Mouse (Mus musculus): Measurements from ENCODE around the gene Atp9a. TPM values are rescaled to one million over a fixed set of nuclear protein-coding genes. Genes with fewer than 3 reads are reported as not detected.

Atp9a gene
- polyA plus RNA-seq, 1 experiment from 2014 or later = 4.0 TPM

- no peak for ATAC-seq (ENCODE audit: low read depth)
- H3K27ac ChIP-seq (ENCODE audit: low read length) = no peak overlapping the region
- no peak overlapping the region for H3K4me3 ChIP-seq (ENCODE audit: low read depth, low read length)
- H3K4me1 ChIP-seq (ENCODE audit: control insufficient read depth, low read depth, low read length) = peaks cover 4% of the 10 kb centered on the region
- no peak overlapping the region for H3K4me2 ChIP-seq (ENCODE audit: low read depth, low read length)
- no peaks in the 10 kb centered on the region for H3K36me3 ChIP-seq (ENCODE audit: control insufficient read depth, insufficient read depth)
- H3K9me3 ChIP-seq (replicated peaks; ENCODE audit: control insufficient read depth, low read length) = no peaks in the 10 kb centered on the region
- H3K27me3 ChIP-seq (ENCODE audit: control insufficient read depth, insufficient read depth, low read depth, low read length) = peaks cover 19% of the 10 kb centered on the region
- 65% methylated on average over 6 of the region's 6 CpGs for WGBS (ENCODE audit: insufficient replicate concordance)
- H3K9ac ChIP-seq (ENCODE audit: low read depth, low read length) = no peak overlapping the region
Observed at GRCm38 (mm10) chr2:168593676-168594075, 148.5 kb downstream of the Atp9a start.

- H3K4me1 ChIP-seq (ENCODE audit: control insufficient read depth, low read depth, low read length) = peaks cover 4% of the 10 kb centered on the region
- H3K27ac ChIP-seq (ENCODE audit: low read length) = no peak overlapping the region
- peaks cover 22% of the 10 kb centered on the region for H3K27me3 ChIP-seq (ENCODE audit: control insufficient read depth, insufficient read depth, low read depth, low read length)
- 61% methylated on average over 5 of the region's 5 CpGs for WGBS (ENCODE audit: insufficient replicate concordance)
- no peaks in the 10 kb centered on the region for H3K9me3 ChIP-seq (replicated peaks; ENCODE audit: control insufficient read depth, low read length)
- ATAC-seq (ENCODE audit: low read depth) = no peak
- no peak overlapping the region for H3K9ac ChIP-seq (ENCODE audit: low read depth, low read length)
- H3K36me3 ChIP-seq (ENCODE audit: control insufficient read depth, insufficient read depth) = no peaks in the 10 kb centered on the region
- H3K4me3 ChIP-seq (ENCODE audit: low read depth, low read length) = no peak overlapping the region
- no peak overlapping the region for H3K4me2 ChIP-seq (ENCODE audit: low read depth, low read length)
Observed at GRCm38 (mm10) chr2:168593004-168593403, 149.2 kb downstream of the Atp9a start.

DNA sequence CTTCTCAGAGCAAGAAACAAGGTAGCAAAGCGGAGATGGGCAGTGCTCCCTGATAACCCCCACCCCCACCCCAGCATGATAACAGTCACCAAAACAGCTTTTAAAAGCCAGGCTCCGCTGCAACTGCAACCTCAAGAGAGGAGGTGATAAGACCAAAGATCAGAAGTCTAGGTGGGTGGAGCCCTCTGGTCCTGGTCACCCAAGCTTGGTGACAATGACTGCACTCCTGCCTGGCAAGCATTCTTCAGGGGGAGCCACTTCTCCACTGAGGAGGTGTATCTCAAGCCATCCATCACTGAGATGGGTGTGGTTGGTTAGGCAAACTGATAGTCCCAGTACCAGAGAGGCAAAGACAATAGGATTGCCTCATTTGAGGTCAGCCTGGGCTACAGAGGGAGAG, 151.1 kb downstream of the Atp9a start:
- no peak overlapping the region for H3K4me2 ChIP-seq (ENCODE audit: low read depth, low read length)
- 20% methylated on average over 2 of the region's 2 CpGs for WGBS (ENCODE audit: insufficient replicate concordance)

GRCm38 (mm10) chr2:168590556-168590955, 151.7 kb downstream of the Atp9a start:
- H3K36me3 ChIP-seq (ENCODE audit: control insufficient read depth, insufficient read depth) = no peaks in the 10 kb centered on the region
- no peaks in the 10 kb centered on the region for H3K9me3 ChIP-seq (replicated peaks; ENCODE audit: control insufficient read depth, low read length)
- H3K4me2 ChIP-seq (ENCODE audit: low read depth, low read length) = peak overlapping the region; percentile 28
- peak overlapping the region; percentile 28 for H3K4me3 ChIP-seq (ENCODE audit: low read depth, low read length)
- 0 out of 2 replicates have a peak, but pooled peaks have one; percentile 12 for ATAC-seq (ENCODE audit: low read depth)
- no peak overlapping the region for H3K27ac ChIP-seq (ENCODE audit: low read length)
- no peak overlapping the region for H3K9ac ChIP-seq (ENCODE audit: low read depth, low read length)
- 10% methylated on average over 10 of the region's 10 CpGs for WGBS (ENCODE audit: insufficient replicate concordance)
- H3K27me3 ChIP-seq (ENCODE audit: control insufficient read depth, insufficient read depth, low read depth, low read length) = peaks cover 22% of the 10 kb centered on the region
- H3K4me1 ChIP-seq (ENCODE audit: control insufficient read depth, low read depth, low read length) = peaks cover 4% of the 10 kb centered on the region

More for the DNA sequence above, 151.1 kb downstream of the Atp9a start:
- Histone ChIP-seq H3K4me1 (ENCODE audit: control insufficient read depth, low read depth, low read length) (peaks cover 4% of the 10 kb centered on the region), H3K9me3 (replicated peaks; ENCODE audit: control insufficient read depth, low read length) (no peaks in the 10 kb centered on the region), H3K9ac (ENCODE audit: low read depth, low read length) (no peak overlapping the region), H3K27ac (ENCODE audit: low read length) (no peak overlapping the region), H3K4me3 (ENCODE audit: low read depth, low read length) (no peak overlapping the region), H3K27me3 (ENCODE audit: control insufficient read depth, insufficient read depth, low read depth, low read length) (peaks cover 22% of the 10 kb centered on the region), H3K36me3 (ENCODE audit: control insufficient read depth, insufficient read depth) (no peaks in the 10 kb centered on the region)
- no peak for ATAC-seq (ENCODE audit: low read depth)

- Histone ChIP-seq H3K27me3 (ENCODE audit: control insufficient read depth, insufficient read depth, low read depth, low read length) (peaks cover 22% of the 10 kb centered on the region), H3K27ac (ENCODE audit: low read length) (no peak overlapping the region), H3K4me3 (ENCODE audit: low read depth, low read length) (peak overlapping the region; percentile 28), H3K4me2 (ENCODE audit: low read depth, low read length) (peak overlapping the region; percentile 28), H3K36me3 (ENCODE audit: control insufficient read depth, insufficient read depth) (no peaks in the 10 kb centered on the region), H3K9ac (ENCODE audit: low read depth, low read length) (no peak overlapping the region; the same call in 1 of the 2 replicates), H3K4me1 (ENCODE audit: control insufficient read depth, low read depth, low read length) (peaks cover 4% of the 10 kb centered on the region), H3K9me3 (replicated peaks; ENCODE audit: control insufficient read depth, low read length) (no peaks in the 10 kb centered on the region)
- WGBS (ENCODE audit: insufficient replicate concordance) = under 1% methylated on average over 29 of the region's 38 CpGs
- ATAC-seq (ENCODE audit: low read depth) = peak; percentile 72
Observed at GRCm38 (mm10) chr2:168590168-168590551, 152.0 kb downstream of the Atp9a start.

DNA sequence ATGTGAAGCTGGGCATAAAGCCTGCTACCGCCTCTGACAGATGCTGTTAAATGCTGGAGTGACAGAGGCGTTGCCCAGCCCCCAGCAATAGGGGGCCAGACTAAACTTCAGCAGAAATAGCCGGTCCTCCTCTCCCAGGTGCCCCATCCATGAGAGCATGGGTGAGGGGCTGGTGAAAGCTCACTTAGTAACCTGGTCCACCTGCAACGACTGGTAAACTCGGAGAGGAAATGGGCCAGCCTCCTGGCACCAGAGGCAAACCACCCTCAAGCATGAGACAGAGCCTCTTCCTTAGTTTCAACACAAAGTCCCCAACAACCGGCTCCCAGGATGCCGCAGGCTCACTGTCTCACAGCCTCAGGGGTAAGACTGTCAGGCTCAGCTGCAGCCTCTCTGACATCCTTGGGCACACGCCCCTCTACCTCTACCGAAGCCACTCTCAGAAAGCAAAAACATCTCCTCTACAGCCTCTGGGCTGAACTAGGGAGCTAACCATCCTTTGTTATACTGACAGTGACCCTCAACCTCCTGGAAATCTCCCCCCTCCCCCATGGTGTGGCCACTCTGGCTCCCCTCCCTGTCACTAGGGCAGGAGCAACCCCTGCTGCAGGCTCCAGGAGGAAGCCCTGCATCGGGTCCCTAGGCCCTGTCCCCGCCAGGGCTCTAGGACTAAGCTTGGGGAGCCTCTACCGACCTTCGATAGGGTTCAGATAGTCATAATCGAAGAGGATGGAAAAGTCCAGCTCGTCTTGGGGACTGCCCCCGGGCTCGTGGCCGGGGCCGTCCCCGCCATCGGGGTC, 152.6 kb downstream of the Atp9a start:
- H3K4me2 ChIP-seq (ENCODE audit: low read depth, low read length) = peak overlapping the region; percentile 28
- 5% methylated on average over 21 of the region's 21 CpGs for WGBS (ENCODE audit: insufficient replicate concordance)
- H3K27me3 ChIP-seq (ENCODE audit: control insufficient read depth, insufficient read depth, low read depth, low read length) = peaks cover 22% of the 10 kb centered on the region
- ATAC-seq (ENCODE audit: low read depth) = peak; percentile 36; the same call in 1 of the 2 replicates
- no peak overlapping the region for H3K27ac ChIP-seq (ENCODE audit: low read length)
- no peak overlapping the region; the same call in 1 of the 2 replicates for H3K9ac ChIP-seq (ENCODE audit: low read depth, low read length)
- no peaks in the 10 kb centered on the region for H3K9me3 ChIP-seq (replicated peaks; ENCODE audit: control insufficient read depth, low read length)
- no peaks in the 10 kb centered on the region for H3K36me3 ChIP-seq (ENCODE audit: control insufficient read depth, insufficient read depth)
- peak overlapping the region; percentile 28 for H3K4me3 ChIP-seq (ENCODE audit: low read depth, low read length)
- H3K4me1 ChIP-seq (ENCODE audit: control insufficient read depth, low read depth, low read length) = peaks cover 4% of the 10 kb centered on the region

DNA sequence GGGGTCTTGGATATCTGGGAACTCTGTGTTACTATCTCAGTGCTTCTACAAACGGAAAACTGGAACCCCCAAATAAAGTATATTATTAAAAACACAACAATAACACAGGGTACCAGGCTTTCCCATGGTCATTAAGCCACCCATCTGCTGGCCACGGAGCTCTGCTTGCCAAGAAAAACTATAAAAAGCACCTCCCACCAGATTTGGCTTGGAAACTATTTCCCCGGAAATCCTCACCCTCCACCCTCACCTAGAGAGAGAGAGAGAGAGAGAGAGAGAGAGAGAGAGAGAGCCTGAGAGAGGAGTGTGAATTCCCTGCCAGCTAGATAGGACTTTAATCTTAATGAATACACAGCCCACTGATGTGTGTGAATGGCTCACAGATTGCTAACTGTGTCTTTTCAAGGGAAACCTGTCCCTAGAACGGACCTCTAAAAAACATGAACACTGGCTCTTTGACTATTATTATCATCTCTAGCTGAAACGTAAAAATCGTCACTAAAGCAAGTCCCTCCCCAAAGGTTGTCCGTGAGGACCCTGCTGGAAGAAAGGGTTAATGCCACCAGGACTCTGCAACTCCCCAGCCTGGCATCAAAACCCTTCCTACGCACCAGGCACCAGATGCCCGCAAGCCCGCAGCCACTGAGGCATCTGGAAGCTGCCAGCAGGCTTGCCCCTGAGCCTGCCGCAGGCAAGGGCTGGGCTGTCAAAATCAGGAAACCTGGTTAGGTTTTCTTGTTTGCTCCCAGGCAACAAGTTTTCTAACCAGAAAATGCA, 153.4 kb downstream of the Atp9a start:
- Histone ChIP-seq H3K4me3 (ENCODE audit: low read depth, low read length) (no peak overlapping the region), H3K9ac (ENCODE audit: low read depth, low read length) (no peak overlapping the region), H3K27ac (ENCODE audit: low read length) (no peak overlapping the region), H3K4me1 (ENCODE audit: control insufficient read depth, low read depth, low read length) (peaks cover 4% of the 10 kb centered on the region), H3K36me3 (ENCODE audit: control insufficient read depth, insufficient read depth) (no peaks in the 10 kb centered on the region), H3K9me3 (replicated peaks; ENCODE audit: control insufficient read depth, low read length) (no peaks in the 10 kb centered on the region), H3K27me3 (ENCODE audit: control insufficient read depth, insufficient read depth, low read depth, low read length) (peaks cover 22% of the 10 kb centered on the region), H3K4me2 (ENCODE audit: low read depth, low read length) (no peak overlapping the region)
- 42% methylated on average over 11 of the region's 11 CpGs for WGBS (ENCODE audit: insufficient replicate concordance)
- ATAC-seq (ENCODE audit: low read depth) = no peak

DNA sequence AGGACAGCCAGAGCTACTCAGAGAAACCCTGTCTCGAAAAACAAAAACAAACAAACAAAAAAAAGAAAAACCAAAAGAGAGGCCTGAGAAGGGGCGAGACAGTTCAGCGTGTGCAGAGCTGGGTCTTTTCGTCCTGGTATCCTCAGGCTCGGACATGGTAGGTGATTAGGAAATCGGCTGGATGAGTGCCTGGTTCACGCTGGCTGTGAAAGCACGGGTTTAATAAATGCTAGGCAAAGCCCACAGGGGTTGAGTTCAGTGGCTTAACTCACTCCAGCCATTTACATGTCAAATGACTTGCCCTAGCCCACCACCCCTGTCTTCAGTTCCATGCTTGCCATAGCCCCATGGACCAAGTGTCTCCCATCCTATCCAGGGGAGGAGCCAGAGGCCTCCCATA, 155.1 kb downstream of the Atp9a start:
- WGBS (ENCODE audit: insufficient replicate concordance) = 72% methylated on average over 8 of the region's 8 CpGs
- no peak overlapping the region for H3K4me2 ChIP-seq (ENCODE audit: low read depth, low read length)
- H3K4me1 ChIP-seq (ENCODE audit: control insufficient read depth, low read depth, low read length) = peaks cover 4% of the 10 kb centered on the region
- ATAC-seq (ENCODE audit: low read depth) = no peak
- H3K36me3 ChIP-seq (ENCODE audit: control insufficient read depth, insufficient read depth) = no peaks in the 10 kb centered on the region
- no peak overlapping the region for H3K4me3 ChIP-seq (ENCODE audit: low read depth, low read length)
- H3K27me3 ChIP-seq (ENCODE audit: control insufficient read depth, insufficient read depth, low read depth, low read length) = peaks cover 22% of the 10 kb centered on the region
- H3K9me3 ChIP-seq (replicated peaks; ENCODE audit: control insufficient read depth, low read length) = no peaks in the 10 kb centered on the region
- no peak overlapping the region for H3K9ac ChIP-seq (ENCODE audit: low read depth, low read length)
- no peak overlapping the region for H3K27ac ChIP-seq (ENCODE audit: low read length)

DNA sequence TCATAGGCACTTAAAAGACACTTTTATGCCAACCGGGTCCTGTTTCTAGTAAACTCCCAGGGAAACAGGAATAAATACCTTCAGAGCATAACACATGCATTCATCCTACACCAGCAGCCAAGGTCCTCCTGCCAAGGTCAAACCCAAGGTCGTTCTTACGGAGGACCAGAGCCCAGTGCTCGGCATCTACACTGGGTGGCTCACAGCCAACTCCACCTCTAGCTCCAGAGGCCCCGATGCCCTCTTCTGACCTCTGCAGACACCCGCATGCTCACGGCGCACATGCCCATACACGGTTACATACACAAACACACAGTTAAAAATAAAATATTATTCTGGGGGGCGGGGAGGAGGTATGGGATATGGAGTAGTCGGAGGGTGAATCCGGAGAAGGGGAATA, 155.7 kb downstream of the Atp9a start:
- Histone ChIP-seq H3K9ac (ENCODE audit: low read depth, low read length) (no peak overlapping the region), H3K36me3 (ENCODE audit: control insufficient read depth, insufficient read depth) (no peaks in the 10 kb centered on the region), H3K4me1 (ENCODE audit: control insufficient read depth, low read depth, low read length) (peaks cover 4% of the 10 kb centered on the region), H3K27ac (ENCODE audit: low read length) (no peak overlapping the region), H3K9me3 (replicated peaks; ENCODE audit: control insufficient read depth, low read length) (no peaks in the 10 kb centered on the region), H3K27me3 (ENCODE audit: control insufficient read depth, insufficient read depth, low read depth, low read length) (peaks cover 20% of the 10 kb centered on the region), H3K4me3 (ENCODE audit: low read depth, low read length) (no peak overlapping the region), H3K4me2 (ENCODE audit: low read depth, low read length) (no peak overlapping the region)
- 73% methylated on average over 12 of the region's 12 CpGs for WGBS (ENCODE audit: insufficient replicate concordance)
- ATAC-seq (ENCODE audit: low read depth) = no peak

All from liver, embryonic 16.5 days (tissue).